Mouse (Mus musculus) kidney, adult 11 months (tissue): ENCODE measurements around the gene 4632433K11Rik.
"Not testable (repeated sequence)": the region's sequence is repeated elsewhere in the genome, so short reads cannot be mapped to it uniquely, and the experiment has no call there.

Source experiments
- DNase-seq: peaks from one replicate; pipeline ENCODE4 v3.0.0; 2022

4632433K11Rik gene

DNA sequence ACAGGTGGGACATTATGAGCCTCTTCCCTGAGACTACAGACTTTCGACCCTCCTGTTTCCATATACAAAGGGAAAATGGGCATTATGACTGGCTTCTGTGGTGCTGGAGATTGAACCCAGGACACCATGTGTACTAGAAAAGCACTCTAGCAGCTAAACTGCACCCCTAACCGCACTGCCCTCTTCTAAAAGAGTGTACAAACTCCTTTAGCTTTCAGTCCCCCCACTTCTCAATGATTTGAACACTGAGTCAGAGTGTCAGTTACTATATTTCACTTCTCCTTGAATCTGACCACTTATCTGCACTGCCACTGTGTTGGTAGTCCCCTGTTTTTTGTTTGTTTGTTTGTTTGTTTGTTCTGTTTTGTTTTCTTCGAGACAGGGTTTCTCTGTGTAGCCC is at the start of gene 4632433K11Rik:
4632433K11Rik (plus strand) TSS at position 301 of the 400 bp plus-strand sequence.
- DNase-seq, result no peak

- no peak for DNase-seq
These were observed 45.7 kb upstream of the 4632433K11Rik start for GRCm38 (mm10) chr7:4988250-4988649.

- no peak for DNase-seq
These were observed 40.4 kb upstream of the 4632433K11Rik start for GRCm38 (mm10) chr7:4993347-4993998.

DNA sequence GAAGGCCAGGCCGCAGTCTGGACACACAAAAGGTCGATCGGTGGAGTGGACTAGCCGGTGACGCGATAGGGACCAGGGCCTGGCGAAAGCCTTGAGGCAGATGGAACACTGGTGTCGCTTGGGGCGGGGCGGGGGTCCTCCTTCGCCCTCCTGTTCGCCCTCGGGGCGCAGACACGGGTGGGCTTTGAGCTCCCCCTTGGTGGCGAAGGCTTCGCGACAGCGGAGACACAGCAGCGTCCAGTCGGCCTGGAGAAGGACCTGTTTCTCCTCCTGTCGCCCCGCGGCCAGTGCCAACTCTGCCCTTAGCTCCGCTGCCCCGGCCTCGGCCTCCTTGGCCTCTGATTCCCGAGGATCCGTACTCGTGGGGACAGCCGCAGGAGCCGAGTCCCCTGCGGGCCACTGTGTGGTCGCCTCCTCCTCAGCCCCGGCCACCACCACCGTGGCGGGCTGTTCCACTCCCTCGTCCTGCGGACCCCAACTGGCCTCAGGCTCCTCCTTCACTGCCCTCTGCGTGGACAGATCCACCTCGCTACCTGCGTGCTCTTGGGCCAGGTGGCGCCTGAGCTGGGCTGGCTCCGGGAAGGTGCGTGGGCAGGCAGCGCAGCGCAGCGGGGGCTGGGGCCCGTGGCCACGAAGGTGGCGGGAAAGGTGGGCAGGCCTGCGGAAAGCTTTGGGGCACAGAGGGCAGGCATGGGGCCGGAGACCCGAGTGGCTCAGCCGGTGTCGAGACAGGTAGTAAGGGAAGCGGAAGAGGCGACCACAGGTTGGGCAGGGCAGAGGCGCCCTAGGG is 39.7 kb upstream of the 4632433K11Rik start:
- no peak for DNase-seq

DNA sequence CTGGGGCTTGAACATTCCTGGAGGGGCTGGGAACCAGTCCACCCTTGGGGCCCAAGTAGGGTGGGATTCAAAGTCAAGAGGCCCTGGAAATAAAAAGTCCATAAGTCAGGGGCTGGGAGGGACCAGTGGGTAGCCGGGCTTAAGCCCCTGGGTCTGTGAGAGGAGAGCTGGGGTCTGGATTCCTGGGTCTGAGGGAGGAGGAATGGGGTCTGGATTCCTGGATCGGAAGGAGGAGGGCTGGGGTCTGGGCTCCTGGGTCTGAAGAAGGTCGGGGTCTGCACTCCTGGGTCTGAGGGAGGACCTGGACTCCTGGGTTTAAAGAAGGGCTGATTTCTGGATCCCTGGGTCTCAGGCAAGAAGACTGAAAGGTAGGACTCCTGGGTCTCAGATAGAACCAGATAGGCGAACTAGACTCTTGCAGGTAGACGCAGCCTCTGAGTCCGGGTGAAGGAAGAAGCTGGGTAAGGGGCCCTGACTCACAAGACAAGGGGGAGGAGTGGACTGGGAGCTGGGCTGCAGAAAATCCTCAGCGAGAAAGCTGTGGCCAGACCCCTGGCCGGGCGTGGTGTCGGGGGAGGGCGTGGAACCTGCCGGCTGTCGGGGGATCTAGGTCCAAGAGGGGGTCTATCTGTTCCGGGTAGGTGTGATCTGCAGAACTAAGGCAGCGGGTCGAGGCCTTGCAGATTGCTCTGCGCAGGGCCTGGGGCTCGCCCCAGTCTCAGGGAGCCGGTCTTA is 38.5 kb upstream of the 4632433K11Rik start:
- DNase-seq, result peak; percentile 32

DNA sequence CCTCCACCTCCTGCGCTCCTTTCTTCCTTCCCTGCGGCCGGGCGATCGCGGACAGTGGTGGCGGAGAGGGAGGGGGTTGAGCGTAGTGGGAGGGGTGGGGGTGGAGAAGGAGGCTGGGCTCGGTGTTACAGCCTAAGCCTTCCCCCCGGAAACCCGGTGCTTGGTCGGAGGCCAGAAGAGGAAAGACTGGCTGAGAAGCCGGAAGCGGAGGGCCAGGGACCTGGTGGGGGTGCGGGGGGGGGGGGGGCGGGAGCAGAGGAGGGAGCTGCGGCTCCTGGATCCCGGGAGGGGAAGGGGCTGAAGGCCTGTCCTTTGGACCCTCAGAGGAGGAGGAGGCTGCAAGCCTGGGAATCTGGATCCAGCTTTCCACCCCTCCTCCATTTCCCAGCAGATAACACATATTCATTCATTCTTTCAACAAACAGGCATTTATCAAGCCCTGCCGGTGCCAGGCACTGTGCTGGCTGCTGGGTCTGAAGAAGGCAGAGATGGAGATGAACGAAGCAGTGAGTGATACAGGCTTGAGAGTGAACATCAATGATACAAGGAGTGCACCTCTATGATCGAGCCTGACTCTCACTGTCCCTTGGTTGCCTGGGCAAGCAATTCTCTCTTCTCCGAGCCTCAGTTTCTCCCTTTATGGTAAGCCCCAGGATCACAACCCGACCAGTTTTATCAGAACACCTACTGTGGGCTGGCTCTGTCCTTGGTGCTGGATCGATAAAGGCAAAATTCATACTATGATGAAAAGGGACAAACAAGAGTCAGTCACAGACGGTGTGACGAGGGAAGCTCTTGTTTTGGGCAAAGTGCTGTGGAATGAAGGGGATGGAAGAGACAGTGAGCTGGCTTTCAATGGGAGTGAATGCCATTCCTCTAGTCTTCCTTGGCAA is 37.7 kb upstream of the 4632433K11Rik start, which contains the start of gene Zfp579:
Zfp579 (minus strand) TSS at position 156 of the 893 bp plus-strand sequence.
- peak; percentile 81 for DNase-seq

- DNase-seq, result no peak
These were observed 37.0 kb upstream of the 4632433K11Rik start for GRCm38 (mm10) chr7:4996934-4997333.

- DNase-seq, result no peak
These were observed 34.0 kb upstream of the 4632433K11Rik start for GRCm38 (mm10) chr7:4999876-5000275.

- DNase-seq, result not testable (repeated sequence)
These were observed 31.0 kb upstream of the 4632433K11Rik start for GRCm38 (mm10) chr7:5002876-5003275.

DNA sequence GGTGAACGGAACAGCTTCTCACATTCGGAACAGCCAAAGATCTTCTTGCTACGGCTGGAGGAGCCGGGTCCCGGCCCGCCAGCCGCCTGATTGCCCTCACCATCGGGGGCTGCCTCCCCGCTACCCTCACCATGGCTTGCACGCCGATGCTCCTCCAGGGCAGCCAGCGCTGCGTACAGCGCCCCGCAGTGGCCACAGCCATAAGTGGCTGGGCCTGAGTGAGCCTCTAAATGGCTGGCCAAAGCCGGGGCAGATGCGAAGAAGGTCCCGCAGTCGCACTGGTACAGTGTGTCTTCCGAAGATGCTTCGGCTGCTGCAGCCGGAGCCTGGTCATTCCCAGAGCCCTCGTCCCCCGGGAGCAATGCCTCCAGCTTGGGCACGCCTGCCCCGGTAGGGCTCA is 25.7 kb upstream of the 4632433K11Rik start:
- DNase-seq, result no peak

DNA sequence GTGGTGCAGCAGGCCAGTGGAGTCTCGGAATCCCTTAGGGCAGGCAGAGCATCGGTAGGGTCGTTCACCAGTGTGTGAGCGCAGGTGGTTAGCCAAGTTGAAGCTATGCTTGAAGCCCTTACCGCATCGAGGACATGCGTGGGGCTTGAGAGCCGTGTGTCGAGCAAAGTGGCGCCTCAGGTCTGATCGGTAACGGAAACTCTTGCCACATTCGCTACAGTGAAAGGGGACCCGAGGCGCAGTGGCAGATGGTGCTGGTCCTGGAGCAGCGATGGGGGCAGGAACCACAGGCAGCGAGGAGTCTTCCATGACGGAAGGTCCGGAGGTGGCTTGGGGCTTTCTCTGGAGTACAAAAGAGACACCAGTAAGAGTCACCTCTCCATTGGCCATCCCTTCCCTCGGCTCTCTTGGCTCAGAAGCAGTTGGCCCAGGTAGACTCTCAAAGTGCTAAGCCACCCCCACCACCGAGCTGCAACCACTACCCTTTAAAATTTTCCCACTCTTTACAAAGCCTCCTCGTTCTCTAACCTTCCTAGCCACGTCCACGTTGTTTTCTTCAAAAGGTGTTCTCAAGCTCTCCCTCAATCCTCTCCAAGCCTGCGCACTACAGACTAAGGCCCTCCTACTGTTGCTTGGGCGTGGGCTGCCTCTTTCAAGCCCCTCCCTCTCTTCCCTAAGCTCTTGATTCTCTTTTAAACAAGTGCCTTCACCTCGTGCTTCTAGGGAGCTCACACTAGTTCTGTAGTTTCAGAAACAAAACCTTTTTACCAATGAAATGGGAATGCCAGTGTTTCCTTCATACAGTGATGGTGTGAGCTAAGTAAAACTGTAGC is 21.0 kb upstream of the 4632433K11Rik start:
- no peak for DNase-seq

DNA sequence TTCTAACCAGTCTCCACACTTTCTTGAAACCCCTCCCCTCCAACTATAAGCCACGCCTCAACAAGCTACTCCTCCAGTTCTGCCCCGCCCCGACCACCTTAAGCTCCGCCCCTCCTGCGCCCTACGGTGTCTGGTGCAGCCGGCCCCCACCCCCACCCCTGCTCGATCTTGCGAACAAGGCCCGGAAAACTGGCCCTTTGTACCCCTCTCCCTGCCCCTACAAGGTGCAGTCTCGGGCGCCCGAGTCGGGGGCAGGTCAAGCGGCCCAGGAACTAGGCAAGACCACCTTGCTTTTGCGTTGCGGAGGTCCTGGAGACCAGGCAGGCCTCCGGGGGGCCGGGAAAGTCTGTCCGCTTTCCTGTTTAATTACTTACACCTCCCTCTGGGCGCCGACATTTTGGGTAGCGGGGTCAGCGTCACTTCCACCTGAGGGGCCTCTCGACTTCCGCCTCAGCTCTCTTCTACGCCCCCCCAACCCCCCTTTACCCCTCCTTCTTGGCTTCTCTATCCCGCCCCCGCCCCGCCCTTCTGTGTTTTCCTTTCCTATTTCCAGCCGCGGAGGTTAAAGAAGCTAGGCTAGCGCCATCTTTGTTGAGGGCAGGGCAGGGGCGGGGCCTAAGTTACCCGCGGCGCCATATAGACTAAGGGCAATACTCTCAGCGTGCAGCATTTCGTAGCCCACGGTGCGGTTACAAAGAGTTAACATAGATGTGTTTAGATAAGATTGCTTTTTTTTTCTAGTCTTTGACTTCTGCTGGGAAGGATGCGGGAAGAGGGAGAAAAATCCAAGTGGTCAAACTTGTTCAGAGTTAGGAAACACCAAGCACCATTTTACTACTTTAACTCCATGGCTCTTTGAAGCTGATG is 19.4 kb upstream of the 4632433K11Rik start, which contains the start of the genes Zfp524 and Fiz1:
Zfp524 (plus strand) TSS at position 165 of the 867 bp plus-strand sequence.
Fiz1 (minus strand) TSS at position 447 of the 867 bp plus-strand sequence.
- peak; percentile 97 for DNase-seq

GRCm38 (mm10) chr7:5015118-5016001 is 18.6 kb upstream of the 4632433K11Rik start, which contains the start of gene Gm44973:
Gene Gm44973, plus strand, starts transcription at chr7:5015496.
- peak; percentile 95 for DNase-seq

- no peak for DNase-seq
These were observed 17.9 kb upstream of the 4632433K11Rik start for GRCm38 (mm10) chr7:5016057-5016456.

DNA sequence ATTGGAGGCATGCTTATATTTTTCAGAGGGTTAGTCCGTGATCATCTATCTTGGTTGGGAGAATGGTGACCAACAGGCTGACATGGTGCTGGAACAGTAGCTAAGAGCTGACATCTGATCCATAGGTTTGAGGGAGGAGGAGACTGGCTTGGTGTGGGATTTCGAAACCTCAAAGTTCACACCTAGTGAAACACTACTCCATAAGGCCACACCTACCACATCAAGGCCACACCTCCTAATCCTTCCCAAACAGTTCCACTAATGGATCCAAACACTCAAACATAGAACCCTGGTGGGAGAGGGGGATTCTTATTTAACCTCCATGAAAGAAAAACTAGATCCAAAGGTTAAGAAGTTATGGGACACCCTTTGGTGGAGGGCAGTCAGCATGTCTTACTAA is 17.0 kb upstream of the 4632433K11Rik start:
- no peak for DNase-seq

DNA sequence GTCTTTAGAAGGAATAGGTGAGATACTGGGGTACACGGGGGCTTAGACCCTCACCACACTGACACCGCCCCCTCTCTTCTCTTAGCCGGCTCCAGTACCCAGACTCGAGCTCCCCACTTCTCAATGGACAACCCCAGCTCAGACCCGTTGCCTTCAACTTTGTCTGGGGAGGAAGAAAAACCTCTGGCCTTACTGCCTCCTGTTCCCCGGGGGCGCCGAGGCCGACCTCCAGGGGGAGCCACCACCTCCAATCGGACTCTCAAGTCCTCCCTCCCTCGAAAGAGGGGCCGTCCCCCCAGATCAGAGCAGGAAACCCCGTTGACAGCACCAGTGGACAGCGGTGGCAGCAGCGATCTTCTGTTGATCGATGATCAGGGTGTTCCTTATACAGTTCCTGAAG is 16.6 kb upstream of the 4632433K11Rik start:
- DNase-seq, result no peak

DNA sequence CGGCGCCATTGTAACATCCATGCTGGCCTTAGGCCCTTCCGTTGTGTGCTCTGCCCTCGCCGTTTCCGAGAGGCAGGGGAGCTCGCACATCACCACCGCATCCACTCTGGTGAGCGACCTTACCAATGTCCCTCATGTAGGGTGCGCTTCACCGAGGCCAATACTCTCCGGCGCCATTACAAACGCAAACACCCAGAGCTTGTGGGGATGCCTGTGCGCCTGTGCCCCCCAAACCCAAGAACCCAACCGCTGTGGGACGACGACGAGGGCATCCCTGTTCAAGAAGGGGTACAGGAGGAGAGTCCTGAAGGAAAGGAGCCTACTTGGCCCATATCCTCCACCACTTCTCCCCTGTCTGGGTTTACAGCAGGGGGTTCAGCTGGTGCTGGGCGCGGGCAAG is 16.0 kb upstream of the 4632433K11Rik start:
- no peak for DNase-seq

GRCm38 (mm10) chr7:5019576-5019975 is 14.3 kb upstream of the 4632433K11Rik start:
- DNase-seq, result not testable (repeated sequence)
